Mouse (Mus musculus) yolk sac, embryonic 10.5 days (tissue): Measurements from ENCODE around the gene Rufy1.

ENCODE experiments used
- DNase-seq: peaks from one replicate; pipeline ENCODE4 v3.0.0-alpha.2; 2017; ENCODE audit warnings: low spot score

The Rufy1 gene

DNA sequence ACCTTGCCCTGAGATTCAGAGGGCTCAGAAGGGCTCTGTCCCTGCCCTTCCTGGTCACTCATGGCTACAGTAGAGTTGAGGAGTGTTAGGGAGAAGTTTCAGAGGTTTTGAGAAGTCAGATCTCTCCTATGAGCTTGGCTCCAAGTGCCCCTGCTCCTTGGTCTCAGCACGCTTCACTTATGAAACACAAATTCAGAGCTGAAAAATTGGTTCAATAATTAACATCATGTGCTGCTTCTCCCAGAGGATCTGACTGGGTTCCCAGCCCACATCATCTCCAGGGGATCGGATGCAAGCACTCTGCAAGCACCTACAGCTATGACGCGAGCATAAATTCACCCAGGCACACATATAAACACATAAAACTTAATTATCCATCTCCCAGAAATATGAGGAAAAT is 4.9 kb downstream of the Rufy1 start:
- DNase-seq = no peak

- DNase-seq = peak; percentile 88
These were observed 8.8 kb downstream of the Rufy1 start for GRCm38 (mm10) chr11:50421934-50422780.

DNA sequence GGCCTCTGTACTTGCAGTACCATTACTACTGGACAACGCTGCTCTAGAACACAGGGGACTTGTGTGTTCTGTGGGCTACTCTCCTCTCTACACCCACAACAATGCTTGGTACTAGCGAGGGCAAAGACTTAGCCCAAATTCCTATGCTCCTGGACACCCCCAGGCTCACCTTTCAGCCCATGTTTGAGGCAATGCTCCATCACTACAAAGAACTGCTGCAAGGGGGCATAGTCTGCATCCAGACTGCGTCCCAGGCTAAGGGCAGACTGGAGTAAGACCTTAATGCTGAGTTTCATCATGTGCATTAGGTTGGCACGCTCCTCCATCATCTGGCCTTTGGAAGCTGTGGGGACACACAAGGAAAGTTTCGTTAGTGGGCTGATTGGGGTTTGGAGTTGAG is 9.5 kb downstream of the Rufy1 start:
- DNase-seq = no peak

GRCm38 (mm10) chr11:50417856-50418255 is 13.1 kb downstream of the Rufy1 start:
- no peak for DNase-seq

- no peak for DNase-seq
These were observed 15.2 kb downstream of the Rufy1 start for GRCm38 (mm10) chr11:50415563-50416241.

DNA sequence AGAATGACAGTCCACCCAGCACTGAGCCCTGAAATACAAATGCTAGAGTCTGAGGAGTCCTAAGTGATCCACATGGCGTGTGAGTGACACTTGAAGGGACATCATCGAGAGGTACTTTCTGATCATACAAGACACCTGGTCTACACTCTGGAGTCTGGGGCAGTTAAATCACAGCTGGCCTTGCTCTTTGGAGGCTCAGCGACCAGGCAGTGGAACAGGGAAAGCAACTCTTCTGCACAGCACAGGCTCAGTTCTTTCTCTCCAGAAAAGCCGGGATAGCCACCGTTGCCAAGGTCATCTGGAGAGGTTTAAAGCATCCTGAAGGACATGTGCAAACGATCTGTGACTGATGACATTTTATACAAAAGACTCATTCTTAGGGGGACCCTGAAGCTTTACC is 23.7 kb downstream of the Rufy1 start:
- DNase-seq = no peak

DNA sequence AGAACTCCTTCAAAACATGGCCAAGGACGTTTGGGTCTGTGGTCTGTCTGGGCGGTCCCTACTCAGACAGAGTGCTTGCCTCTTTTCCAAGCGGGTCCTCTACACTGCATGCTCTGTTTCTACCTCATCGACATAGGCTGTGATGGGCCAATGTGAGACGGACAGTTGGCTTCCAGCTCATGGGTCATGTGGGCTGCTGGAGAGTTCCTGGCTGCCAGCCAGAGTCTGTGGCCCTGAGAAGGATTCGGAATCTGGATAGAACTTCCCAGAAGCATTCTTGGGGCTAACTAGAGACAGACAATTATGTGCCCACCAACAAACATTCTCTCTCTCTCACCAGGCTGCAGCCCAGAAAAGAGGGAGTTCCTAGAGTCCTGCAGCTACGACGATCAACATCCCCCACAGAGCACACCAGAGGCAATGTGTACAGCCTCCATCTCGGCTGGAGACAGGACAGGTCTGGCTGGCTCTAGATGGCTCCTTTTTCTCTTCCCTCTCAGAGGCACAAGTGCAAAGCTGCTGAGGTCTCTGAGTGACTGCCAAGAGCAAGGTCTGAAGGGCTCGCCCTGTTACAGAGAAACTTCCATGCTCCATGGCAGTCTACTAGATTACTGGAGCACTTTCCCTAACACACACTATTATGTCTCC is 27.4 kb downstream of the Rufy1 start:
- no peak for DNase-seq

GRCm38 (mm10) chr11:50402481-50402880 is 28.4 kb downstream of the Rufy1 start:
- DNase-seq = no peak

- no peak for DNase-seq
These were observed 32.1 kb downstream of the Rufy1 start for GRCm38 (mm10) chr11:50398803-50399202.

DNA sequence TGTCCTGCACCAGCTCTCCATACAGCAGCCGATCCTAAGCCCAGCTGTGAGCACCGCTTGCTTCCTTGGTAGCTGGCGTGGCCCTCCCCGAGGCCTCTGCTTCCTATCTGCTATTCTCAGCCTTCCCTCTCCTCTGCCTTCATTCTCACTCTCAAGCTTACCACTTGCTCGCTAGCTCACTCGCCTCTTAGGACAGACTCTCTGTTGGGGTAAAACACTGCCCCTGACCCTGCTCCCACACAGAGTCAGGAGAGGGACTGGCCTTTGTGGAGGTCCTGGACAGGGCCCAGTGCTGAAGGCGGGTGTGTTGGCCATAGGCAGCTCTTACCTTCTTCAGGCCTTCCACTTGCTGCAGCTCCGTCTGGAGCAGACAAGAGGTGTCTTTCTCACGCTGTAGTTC is 33.6 kb downstream of the Rufy1 start:
- DNase-seq = no peak

- DNase-seq = no peak
These were observed 34.1 kb downstream of the Rufy1 start for GRCm38 (mm10) chr11:50396766-50397307.

DNA sequence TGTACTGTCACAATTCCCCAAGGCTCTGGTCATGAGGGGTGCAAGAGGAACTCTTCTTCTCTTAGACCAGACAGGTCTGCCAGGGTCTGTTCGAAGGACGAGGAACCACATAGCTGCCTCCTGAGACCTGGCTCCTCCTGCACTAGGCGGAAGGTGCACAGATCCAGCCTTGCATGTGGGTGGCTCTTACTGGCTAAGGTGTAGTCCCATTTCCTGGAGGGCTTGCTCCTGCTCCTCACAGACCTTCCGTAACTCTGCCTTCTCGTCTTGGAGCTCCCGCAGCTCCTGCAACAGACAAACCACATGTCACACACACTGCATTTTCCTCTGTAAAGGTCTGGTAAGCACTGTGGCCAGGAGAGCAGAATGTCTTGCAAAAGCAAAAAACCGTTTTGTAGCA is 36.2 kb downstream of the Rufy1 start:
- no peak for DNase-seq

DNA sequence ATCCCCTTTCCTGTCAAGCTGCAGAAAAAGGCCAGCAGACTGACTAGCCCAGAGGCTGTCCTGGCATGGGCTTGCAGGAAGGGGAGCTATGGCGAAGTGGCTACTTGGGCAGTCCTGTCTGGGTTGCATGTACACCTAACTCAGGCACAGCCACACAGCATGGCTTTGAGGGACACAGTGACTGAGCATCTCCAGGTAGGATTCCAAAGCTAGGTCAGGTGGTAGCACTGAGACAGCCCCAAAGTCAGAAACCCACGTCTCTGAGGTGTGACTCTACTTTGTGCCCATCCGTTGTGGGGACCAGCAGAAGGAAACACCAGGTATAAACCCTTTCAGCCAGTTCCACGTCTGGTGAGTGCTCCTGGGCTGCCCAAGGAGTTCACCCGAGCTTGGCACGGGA is 37.6 kb downstream of the Rufy1 start:
- no peak for DNase-seq

DNA sequence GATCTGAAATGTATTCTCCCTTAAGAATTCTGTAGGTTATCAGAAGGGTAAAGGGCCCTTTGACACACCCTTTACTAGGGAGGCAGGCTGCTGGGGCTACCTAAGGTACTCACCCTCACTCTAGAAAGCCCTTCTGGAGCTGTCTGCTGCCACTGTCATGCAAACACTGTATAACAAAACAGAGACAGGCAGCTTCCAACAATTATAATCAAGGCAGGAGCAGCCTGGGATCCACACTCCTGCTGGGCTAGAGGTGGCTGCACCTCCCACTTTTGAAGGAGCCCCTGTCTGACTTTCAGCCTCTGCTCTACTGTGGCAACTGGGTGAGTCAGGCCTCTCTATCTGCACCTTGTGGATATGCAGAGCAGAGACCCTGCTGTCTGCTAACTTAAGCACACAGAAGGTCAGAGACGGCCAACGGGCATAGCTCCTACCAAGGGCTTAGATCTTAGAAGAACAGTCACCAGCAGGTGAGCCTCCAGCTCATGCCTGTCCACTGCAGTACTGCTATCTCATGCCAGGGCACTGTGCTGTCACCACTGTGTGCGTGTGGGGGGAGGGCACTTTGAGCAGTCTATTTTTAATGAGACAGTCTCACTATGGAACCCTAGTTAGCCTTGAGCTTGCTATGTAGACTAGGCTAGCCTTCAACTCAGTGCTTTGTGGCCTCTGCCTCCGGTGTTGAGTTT is 39.5 kb downstream of the Rufy1 start:
- no peak for DNase-seq

GRCm38 (mm10) chr11:50389616-50390015 is 41.3 kb downstream of the Rufy1 start:
- DNase-seq = no peak

DNA sequence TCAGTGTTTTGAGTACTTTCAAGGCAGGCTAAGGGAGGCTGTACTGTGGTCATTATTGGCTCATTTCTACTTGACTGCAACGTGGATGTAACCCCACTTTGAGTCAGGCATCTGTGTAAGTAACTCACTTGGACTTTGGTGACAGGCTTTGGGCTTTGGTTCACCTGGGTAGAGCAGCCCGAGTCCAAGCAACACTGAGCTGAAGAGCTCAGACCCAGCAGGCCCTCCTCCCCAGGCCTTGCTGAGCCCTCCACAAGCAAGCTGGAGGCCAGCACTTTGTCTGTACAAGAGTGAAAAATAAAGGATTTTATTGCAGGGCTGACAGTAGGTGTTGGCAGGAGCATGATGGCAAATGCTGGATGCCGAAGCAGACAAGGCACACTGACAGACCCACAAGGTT is 41.9 kb downstream of the Rufy1 start:
- DNase-seq = no peak

GRCm38 (mm10) chr11:50388217-50388929 is 42.6 kb downstream of the Rufy1 start:
- DNase-seq = no peak

- no peak for DNase-seq
These were observed 43.2 kb downstream of the Rufy1 start for GRCm38 (mm10) chr11:50387697-50388096.

DNA sequence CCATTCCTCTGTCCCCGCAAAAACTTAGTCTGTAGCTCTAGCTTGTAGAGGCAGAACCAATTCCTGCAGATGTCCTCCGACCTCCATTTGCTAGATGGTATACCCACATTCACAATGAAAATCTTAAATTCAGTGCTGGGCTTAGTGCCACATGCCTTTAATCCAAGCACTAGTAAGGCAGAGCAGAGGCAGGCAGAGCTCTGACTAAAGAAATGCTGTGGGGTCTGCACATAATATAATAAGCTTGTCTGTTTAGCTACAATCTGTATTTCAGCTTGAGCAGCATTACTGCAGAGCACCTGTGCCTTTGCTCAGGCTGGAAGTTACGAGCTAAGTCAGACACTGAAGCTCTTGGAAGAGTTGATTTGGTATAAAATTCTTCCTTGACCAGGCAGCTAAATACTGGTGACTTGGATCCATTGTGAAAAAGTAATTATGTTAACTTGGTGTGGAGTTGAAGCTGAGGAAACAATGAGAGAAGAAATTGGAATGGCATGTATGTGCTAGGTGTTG is 43.7 kb downstream of the Rufy1 start:
- DNase-seq = no peak

- no peak for DNase-seq
These were observed 49.6 kb downstream of the Rufy1 start for GRCm38 (mm10) chr11:50381311-50381710.

- no peak for DNase-seq
These were observed 51.7 kb downstream of the Rufy1 start for GRCm38 (mm10) chr11:50379023-50379752.
